Mouse (Mus musculus) limb, embryonic 11.5 days (tissue): Measurements from ENCODE around the gene Cd81. TPM values are rescaled to one million over a fixed set of nuclear protein-coding genes. Genes with fewer than 3 reads are reported as not detected.

ENCODE experiments used
- ATAC-seq: fragments of 200-750 bp; cut with Nextera tagmentation; 2 replicates; pipeline ENCODE4 v1.8.0; 2017; ENCODE audit warnings: low read depth; ENCODE audit not compliant: insufficient number of reproducible peaks, low FRiP score, low TSS enrichment
- DNase-seq: peaks from one replicate; pipeline ENCODE4 v3.0.0-alpha.2; 2015; ENCODE audit warnings: low spot score
- H3K27ac ChIP-seq: fragments of 300-500 bp; sonication (generic); replicated peaks from 2 replicates; pipeline ENCODE4 v1.5.1; 2014; ENCODE audit warnings: low read depth, mild to moderate bottlenecking, low read length
- H3K27me3 ChIP-seq: fragments of 300-500 bp; sonication (generic); 2 replicates; pipeline ENCODE4 v1.6.1; 2014; ENCODE audit warnings: mild to moderate bottlenecking, low read length, mixed read lengths; ENCODE audit not compliant: control insufficient read depth, insufficient read depth
- H3K36me3 ChIP-seq: fragments of 300-500 bp; sonication (generic); 2 replicates; pipeline ENCODE4 v1.6.1; 2014; ENCODE audit warnings: mild to moderate bottlenecking, low read length, moderate library complexity, mixed read lengths; ENCODE audit not compliant: control insufficient read depth, insufficient read depth
- H3K4me1 ChIP-seq: fragments of 300-500 bp; sonication (generic); 2 replicates; pipeline ENCODE4 v1.6.1; 2014; ENCODE audit warnings: low read length, mixed read lengths; ENCODE audit not compliant: control insufficient read depth, insufficient read depth
- H3K4me2 ChIP-seq: fragments of 300-500 bp; sonication (generic); 2 replicates; pipeline ENCODE4 v1.6.1; 2014; ENCODE audit warnings: low read depth, mild to moderate bottlenecking, moderate library complexity; ENCODE audit not compliant: severe bottlenecking
- H3K4me3 ChIP-seq: fragments of 300-500 bp; sonication (generic); 2 replicates; pipeline ENCODE4 v1.5.1; 2014; ENCODE audit warnings: low read depth, low read length
- H3K9ac ChIP-seq: fragments of 300-500 bp; sonication (generic); 2 replicates; pipeline ENCODE4 v1.6.1; 2014; ENCODE audit warnings: mild to moderate bottlenecking, low read length
- H3K9me3 ChIP-seq: fragments of 300-500 bp; sonication (generic); 2 replicates; pipeline ENCODE4 v1.6.1; 2016; ENCODE audit warnings: low read length; ENCODE audit not compliant: control insufficient read depth
- WGBS: fragments of 180-500 bp; shearing (Covaris S2); extraction: QIAGEN DNeasy Blood & Tissue Kit; methylation state at CpG from one replicate; pipeline ENCODE4 v1.1.7; 2014; 5-methylcytosine and 5-hydroxymethylcytosine counted together
- polyA plus RNA-seq: library from polyadenylated mRNA; unstranded; fragments of >200 nt; fragmentation: Nextera tagmentation; extraction: Ambion mirVana; gene quantifications from 2 replicates; pipeline ENCODE4 v1.2.1, GENCODE M21; 2014

The Cd81 gene
- polyA plus RNA-seq, 1 experiment from 2014 or later: 317 TPM

DNA sequence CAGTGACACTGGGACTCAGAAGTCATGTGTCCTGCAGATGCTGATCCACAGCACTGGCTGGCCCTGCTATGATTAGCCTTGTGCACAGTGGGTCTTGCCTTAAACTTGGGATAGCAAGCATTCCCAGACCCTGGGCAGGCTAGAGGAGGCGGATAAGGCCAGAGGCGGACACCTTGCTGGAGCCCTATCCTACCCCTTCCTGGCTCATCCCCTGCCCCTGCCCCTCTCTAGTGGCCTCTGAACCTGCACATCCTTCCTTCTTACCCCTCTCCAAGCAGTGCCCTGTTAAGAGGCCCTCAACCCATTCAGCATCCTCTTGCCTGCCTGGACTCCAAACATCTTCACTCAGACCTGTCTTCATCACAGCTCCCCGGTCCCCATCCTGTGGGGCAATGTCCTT lies 12.0 kb upstream of the Cd81 start:
- Histone ChIP-seq H3K4me1 (no peaks in the 10 kb centered on the region), H3K9me3 (no peaks in the 10 kb centered on the region), H3K9ac (no peak overlapping the region), H3K36me3 (no peaks in the 10 kb centered on the region), H3K4me2 (no peak overlapping the region), H3K27ac (no peak overlapping the region), H3K4me3 (no peak overlapping the region), H3K27me3 (no peaks in the 10 kb centered on the region)
- DNase-seq (no peak), ATAC-seq (no peak)
- 94% methylated on average over 3 of the region's 3 CpGs for WGBS

DNA sequence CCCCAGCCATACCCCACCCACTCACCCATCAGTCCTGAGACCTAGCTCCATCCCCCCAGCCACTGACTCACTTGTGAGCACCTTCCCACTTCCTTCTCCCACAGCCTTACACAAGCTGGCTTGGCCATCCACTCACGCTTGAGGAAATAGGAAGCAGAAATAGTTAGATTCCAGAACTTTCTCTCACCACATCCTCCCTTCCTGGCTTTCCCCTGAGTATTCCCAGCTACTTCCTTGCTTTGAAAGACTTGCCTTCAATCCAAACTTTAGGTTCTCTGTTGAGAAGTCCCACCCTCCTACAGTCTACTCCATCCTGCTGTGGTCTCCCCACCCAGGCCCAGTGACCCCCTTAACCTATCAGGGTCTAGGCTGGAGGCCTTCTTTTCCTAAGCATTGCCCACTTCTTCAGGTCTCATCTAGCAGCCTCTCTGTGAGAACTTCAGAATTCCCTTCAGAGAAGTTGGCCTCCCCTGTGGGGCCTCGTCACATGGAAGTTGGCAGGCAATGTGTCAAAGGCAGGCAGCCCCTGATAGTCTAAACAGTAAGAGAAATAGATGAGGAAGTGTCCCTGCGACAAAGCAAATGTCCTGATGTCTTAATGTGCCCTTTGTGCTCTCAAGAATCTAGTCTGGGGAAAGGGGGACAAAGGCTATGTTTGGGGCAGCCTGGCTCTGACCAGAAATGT lies 11.3 kb upstream of the Cd81 start:
- Histone ChIP-seq H3K4me1 (no peaks in the 10 kb centered on the region), H3K36me3 (no peaks in the 10 kb centered on the region), H3K9me3 (no peaks in the 10 kb centered on the region), H3K4me2 (no peak overlapping the region), H3K9ac (no peak overlapping the region), H3K27me3 (no peaks in the 10 kb centered on the region), H3K27ac (no peak overlapping the region), H3K4me3 (no peak overlapping the region)
- ATAC-seq (no peak), DNase-seq (no peak)
- WGBS: 86% methylated on average over 3 of the region's 3 CpGs

DNA sequence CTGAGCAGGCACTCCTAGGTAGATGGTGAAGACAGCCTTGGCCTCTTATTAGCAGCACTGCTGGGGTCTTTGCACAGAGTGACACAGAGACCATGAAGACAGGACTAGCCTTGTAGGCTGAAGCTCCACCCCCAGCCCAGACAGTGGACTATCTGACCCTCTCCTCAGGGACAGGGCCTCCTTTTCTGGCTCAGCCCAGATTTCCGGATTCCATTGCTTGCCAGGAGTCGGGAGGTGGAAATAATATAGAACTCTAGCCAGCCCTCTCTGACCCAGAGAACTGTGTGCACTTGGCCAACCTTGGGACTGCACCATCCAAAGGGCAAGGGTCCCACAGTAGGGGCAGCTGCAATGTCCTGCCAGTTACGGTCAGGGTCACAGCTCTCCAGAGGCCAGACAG lies 10.4 kb upstream of the Cd81 start:
- H3K9ac ChIP-seq: no peak overlapping the region
- H3K4me2 ChIP-seq: no peak overlapping the region
- H3K36me3 ChIP-seq: no peaks in the 10 kb centered on the region
- no peaks in the 10 kb centered on the region for H3K9me3 ChIP-seq
- H3K27me3 ChIP-seq: no peaks in the 10 kb centered on the region
- DNase-seq (no peak), ATAC-seq (no peak)
- no peak overlapping the region for H3K27ac ChIP-seq
- WGBS: 79% methylated on average over 3 of the region's 3 CpGs
- no peak overlapping the region for H3K4me3 ChIP-seq
- no peaks in the 10 kb centered on the region for H3K4me1 ChIP-seq

DNA sequence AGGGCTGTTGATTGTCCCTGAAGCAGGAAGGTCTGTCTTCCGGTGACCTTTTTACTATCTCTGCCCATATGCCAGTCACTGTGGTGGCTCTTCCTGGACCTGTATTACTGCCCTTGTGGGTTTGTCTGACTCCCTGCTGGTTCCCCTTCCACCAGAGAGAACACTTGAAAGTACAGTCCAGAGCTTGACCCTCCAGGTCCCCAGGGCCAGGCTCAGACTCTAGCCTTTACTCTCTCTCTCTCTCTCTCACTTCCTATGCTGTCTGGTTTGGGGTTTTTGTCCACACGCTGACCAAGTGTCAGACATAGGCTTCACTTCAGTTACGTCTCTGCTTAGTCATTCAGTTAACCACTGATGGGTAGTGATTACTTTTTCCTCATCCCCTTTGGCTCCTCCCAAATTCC lies 9.6 kb upstream of the Cd81 start:
- no peak for DNase-seq
- H3K4me1 ChIP-seq: no peaks in the 10 kb centered on the region
- H3K27ac ChIP-seq: no peak overlapping the region

DNA sequence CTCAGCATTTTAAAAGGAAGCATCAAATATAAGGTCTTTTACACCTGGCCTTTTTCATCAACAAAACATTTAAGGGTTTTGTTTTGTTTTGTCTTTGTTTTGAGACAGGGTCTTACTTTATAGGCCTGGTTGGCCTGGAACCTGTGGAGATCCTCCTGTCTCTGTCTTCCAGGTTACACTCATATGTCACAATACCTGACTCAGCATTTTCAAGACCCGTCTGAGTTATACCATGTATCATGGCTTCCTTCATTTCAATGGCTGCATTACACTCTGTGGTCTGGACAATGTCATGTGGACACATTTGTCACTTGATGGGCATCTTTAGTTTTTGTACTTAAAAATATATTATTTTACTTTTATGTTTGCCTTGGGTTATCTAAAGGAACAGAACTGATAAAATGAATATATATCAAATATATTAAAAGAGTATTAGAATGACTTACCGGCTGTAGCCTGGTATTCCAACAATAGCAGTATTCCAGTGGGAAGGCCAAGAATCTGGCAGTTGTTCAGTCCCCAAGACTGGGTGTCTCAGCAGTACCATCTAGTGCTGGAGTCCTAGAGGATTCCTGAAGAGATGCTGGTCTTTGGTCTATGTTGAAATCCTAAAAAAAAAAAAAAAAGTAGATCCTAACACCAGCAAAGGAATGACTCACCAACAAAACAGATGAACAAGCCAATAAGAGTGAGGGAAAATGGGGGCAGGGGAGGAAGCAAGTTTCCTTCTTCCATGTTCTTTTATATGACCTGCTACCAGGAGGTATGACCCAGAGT lies 8.3 kb upstream of the Cd81 start:
- Histone ChIP-seq H3K27ac (no peak overlapping the region), H3K4me3 (no peak overlapping the region), H3K9ac (no peak overlapping the region), H3K4me1 (no peaks in the 10 kb centered on the region), H3K36me3 (no peaks in the 10 kb centered on the region), H3K4me2 (no peak overlapping the region), H3K27me3 (no peaks in the 10 kb centered on the region), H3K9me3 (no peaks in the 10 kb centered on the region)
- ATAC-seq (no peak), DNase-seq (no peak)
- WGBS: 91% methylated on average over 2 of the region's 2 CpGs

More for the DNA sequence above, 9.6 kb upstream of the Cd81 start:
- H3K9ac ChIP-seq: no peak overlapping the region
- no peak overlapping the region for H3K4me2 ChIP-seq
- no peak overlapping the region for H3K4me3 ChIP-seq
- no peaks in the 10 kb centered on the region for H3K27me3 ChIP-seq
- no peak for ATAC-seq
- no peaks in the 10 kb centered on the region for H3K9me3 ChIP-seq
- H3K36me3 ChIP-seq: no peaks in the 10 kb centered on the region
- 84% methylated on average over 3 of the region's 3 CpGs for WGBS

DNA sequence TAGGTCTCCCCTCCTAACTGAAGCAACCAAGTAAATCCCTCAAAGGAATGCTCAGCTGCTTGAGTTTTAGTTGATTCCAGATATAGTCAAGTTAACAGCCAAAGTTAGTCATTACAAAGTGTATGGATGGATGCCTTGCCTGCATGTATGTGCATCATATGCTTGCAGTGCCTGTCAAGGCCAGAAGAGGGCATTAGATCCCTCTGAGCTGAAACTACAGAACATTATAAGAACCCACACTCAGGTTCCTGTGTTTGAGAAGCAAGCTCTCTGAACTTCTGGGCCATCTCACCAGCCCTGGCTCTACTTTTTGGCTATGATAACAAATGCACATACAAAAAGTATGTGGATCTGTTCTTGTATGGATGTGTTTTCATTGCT lies 7.7 kb upstream of the Cd81 start:
- ATAC-seq (no peak), DNase-seq (no peak)
- Histone ChIP-seq H3K9me3 (no peaks in the 10 kb centered on the region), H3K4me1 (no peaks in the 10 kb centered on the region), H3K27me3 (no peaks in the 10 kb centered on the region), H3K9ac (no peak overlapping the region), H3K4me3 (no peak overlapping the region), H3K36me3 (no peaks in the 10 kb centered on the region), H3K27ac (no peak overlapping the region), H3K4me2 (no peak overlapping the region)

DNA sequence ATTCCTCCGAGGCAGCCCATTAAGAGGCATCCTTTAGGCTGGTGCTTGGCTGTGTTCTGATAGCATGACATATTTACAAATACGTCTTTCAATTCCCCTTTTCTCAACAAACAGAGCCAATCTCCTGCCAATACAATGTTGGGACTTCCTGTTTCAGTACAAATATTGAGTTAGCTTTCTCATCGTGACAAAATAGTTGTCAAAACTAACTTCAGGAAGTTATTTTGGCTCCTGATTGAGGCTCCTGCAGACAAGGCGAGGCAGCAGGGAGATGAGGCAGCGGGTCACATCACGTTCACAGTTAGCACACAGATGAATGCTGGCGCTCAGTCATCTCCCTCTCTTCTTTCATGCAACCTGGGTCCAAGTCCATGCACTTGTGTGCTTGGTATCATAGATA lies 6.2 kb upstream of the Cd81 start:
- no peak overlapping the region for H3K4me3 ChIP-seq
- DNase-seq (no peak), ATAC-seq (no peak)
- no peaks in the 10 kb centered on the region for H3K27me3 ChIP-seq
- H3K9me3 ChIP-seq: no peaks in the 10 kb centered on the region
- H3K4me1 ChIP-seq: no peaks in the 10 kb centered on the region
- 84% methylated on average over 7 of the region's 7 CpGs for WGBS
- no peaks in the 10 kb centered on the region for H3K36me3 ChIP-seq
- no peak overlapping the region for H3K4me2 ChIP-seq
- no peak overlapping the region for H3K27ac ChIP-seq
- no peak overlapping the region for H3K9ac ChIP-seq

DNA sequence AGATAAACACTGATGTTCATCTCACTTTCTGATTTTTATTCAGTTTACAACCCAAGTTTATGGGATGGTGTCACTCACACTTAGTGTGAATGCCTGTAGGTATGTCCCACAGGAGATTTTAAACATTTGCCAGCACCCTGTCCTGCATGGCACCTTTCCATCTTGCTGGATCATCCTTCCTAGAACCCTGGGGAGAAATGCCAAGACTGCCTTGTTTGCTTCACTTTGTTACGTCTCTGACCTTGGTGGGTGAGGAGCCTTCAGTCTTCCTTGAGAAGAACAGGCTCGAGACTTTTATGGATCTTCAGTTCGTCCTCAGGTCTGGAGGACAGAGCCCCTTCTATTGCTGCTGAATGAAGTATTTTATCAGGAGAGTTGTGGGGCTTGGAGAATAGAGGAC lies 3.2 kb upstream of the Cd81 start:
- H3K27me3 ChIP-seq: no peaks in the 10 kb centered on the region
- DNase-seq (no peak), ATAC-seq (no peak)
- H3K27ac ChIP-seq: no peak overlapping the region
- H3K36me3 ChIP-seq: no peaks in the 10 kb centered on the region
- no peak overlapping the region for H3K9ac ChIP-seq
- H3K4me1 ChIP-seq: peaks cover 7% of the 10 kb centered on the region
- H3K9me3 ChIP-seq: no peaks in the 10 kb centered on the region
- WGBS: 81% methylated on average over 3 of the region's 3 CpGs
- H3K4me2 ChIP-seq: no peak overlapping the region
- no peak overlapping the region for H3K4me3 ChIP-seq
